Mouse (Mus musculus) embryonic fibroblast, embryonic 13.5 days (primary cell): Measurements from ENCODE around the gene Cox15.

Experiments used
- CTCF ChIP-seq: IDR thresholded peaks from 2 replicates; pipeline ENCODE4 v1.5.1; 2011; ENCODE audit warnings: mild to moderate bottlenecking, control low read depth, low read length, moderate library complexity, borderline replicate concordance; ENCODE audit not compliant: insufficient read depth
- POLR2A ChIP-seq: IDR thresholded peaks from 2 replicates; pipeline ENCODE4 v1.6.1; 2011; ENCODE audit warnings: low read depth, mild to moderate bottlenecking, control low read depth, low read length, moderate library complexity

DNA sequence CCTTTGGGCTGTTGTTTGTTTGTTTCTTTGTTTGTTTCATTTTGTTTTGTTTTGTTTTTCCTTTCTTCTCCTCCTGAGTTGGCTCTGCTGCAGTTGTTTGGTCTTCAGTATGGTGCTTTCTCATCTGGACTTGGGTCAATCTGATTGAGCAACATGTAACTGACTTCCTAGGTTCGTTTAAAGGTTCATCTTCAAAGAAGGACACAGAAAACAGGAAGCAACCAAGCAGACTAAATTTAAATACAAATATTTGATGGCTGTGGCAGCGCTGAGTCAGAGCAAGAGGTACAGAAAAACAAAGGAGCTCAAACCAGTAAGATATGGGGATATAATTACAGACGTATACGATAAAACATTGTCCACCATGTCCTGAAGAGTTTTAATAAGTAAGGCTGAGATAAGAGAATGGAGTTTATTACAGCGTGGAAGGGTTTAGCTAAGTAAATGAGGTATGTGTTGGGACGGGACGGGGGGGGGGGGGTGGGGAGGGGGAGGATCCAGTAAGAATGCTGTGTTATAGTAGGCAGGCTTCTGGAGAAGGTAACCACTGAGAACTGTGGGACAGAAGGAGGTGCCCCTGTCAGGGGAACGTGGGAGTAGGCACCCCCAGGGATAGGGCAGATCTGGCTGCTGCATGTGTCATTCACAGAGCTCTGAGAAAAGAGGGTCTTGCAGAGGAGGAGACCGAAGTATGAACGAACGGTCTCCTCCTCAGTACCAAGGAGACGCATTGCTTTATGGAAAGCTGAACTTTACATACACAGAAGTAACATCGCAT lies 33.6 kb upstream of the Cox15 start:
- no peak for TF ChIP-seq CTCF
- no peak for TF ChIP-seq POLR2A
